ENCODE assay signal across 8 mouse cellular contexts in the genomic region with DNA sequence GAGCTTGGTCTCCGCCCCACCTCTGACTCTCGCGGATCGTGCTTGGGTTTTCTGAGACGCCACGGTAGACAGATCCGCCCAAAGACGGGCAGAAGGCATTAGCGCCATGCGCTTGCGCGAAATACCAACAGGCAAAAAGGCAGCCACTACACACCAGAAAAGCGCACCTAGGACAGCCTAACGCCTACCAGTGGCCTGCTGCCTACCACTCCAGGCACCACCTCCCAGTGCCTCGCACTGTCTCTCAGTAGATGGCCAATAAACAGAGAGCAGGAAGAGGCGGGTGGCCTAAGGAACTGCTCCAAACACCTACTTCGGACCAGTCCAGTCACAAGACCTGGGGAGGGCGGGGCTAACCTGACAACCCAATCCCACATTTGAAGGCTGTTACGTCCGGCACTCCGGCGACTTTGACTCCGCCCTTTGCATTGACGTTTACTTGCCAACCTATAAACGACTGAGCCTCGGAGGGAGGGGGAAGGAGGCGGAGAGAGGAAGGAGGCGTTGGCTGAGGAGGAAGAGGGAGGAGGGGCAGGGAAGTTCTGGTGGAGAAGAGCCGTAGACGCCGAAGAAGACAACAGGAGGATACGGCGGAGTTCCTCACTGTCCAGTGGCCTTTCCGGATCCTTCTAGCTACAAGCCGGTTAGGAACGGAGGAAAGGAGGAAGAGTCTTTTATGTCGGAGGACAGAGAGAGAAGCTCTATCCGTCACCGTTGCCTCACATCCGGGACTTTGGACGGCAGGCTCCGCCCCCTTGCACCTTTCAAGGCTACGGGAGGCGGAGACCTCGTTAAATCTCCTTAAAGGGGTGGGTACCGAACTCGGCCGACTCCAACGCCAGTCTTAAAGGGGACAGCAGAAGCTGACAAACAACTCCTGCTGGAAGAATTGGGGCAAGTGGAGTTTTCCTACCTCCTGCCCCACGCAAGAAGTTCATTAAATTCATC. TPM values are rescaled to one million over a fixed set of nuclear protein-coding genes. Genes with fewer than 3 reads are reported as not detected.
DNase-seq lines count a peak whose midpoint lies in the region; ATAC-seq lines count a peak whose summit lies in the region.

No protein-coding gene starts in this region.

- H3K9ac ChIP-seq in hindbrain, embryonic 11.5 days (ENCODE audit: low read depth, low read length): peak overlapping the region; percentile 84

- peak overlapping the region; percentile 95 for H3K27ac ChIP-seq in hindbrain, embryonic 11.5 days (ENCODE audit: low read depth, low read length)

- under 1% methylated on average over 50 of the region's 50 CpGs for WGBS in hindbrain, embryonic 11.5 days

- H3K9me3 ChIP-seq in hindbrain, embryonic 11.5 days (ENCODE audit: control insufficient read depth, low read length): no peaks in the 10 kb centered on the region

- H3K4me1 ChIP-seq in hindbrain, embryonic 11.5 days (replicated peaks; ENCODE audit: control insufficient read depth, insufficient read depth, low read length): peaks cover 8% of the 10 kb centered on the region; the same call in 1 of the 2 replicates

- H3K4me3 ChIP-seq in hindbrain, embryonic 11.5 days (ENCODE audit: low read depth, low read length): peak overlapping the region; percentile 90

- no peaks in the 10 kb centered on the region for H3K27me3 ChIP-seq in hindbrain, embryonic 11.5 days (ENCODE audit: control insufficient read depth, insufficient read depth, low read length)

- DNase-seq in Muller cell, postnatal 12 days (ENCODE audit: inconsistent ontology term): peak; percentile 100
- DNase-seq in cerebellum, adult 9-11 months: peak; percentile 100
- peak; percentile 100 for DNase-seq in frontal cortex, adult 2 months (ENCODE audit: extremely low spot score in 1 of 2, low spot score in 1 of 2)
- DNase-seq in hindbrain, embryonic 11.5 days (ENCODE audit: low spot score): peak; percentile 100
- DNase-seq in layer of hippocampus, postnatal 10 days (ENCODE audit: low spot score in 2 of 2): peak; percentile 99 to 100
- peak; percentile 100 for DNase-seq in lung, postnatal 10 days
- peak; percentile 97 for DNase-seq in ovary, postnatal 36 days (ENCODE audit: low spot score)
- peak; percentile 99 for DNase-seq in thymus, postnatal 25 days

- H3K36me3 ChIP-seq in hindbrain, embryonic 11.5 days (ENCODE audit: control insufficient read depth, insufficient read depth, low read length): peaks cover 24% of the 10 kb centered on the region

- peak overlapping the region; percentile 87 for H3K4me2 ChIP-seq in hindbrain, embryonic 11.5 days (replicated peaks; ENCODE audit: low read depth, low read length)

- peak; percentile 92 for ATAC-seq in hindbrain, embryonic 11.5 days (ENCODE audit: low FRiP score)

RNA-seq across cellular contexts. Expression of gene Fbrs, which starts 1.0 kb away (rescaled TPM):
- polyA plus RNA-seq in frontal cortex, adult 2 months (2012; rRNA removed): 31.6 and 33.4 TPM in 2 replicates
- polyA plus RNA-seq in hindbrain, embryonic 11.5 days (2014; fragmentation: Nextera tagmentation; extraction: Ambion mirVana): 10.5 and 15.1 TPM in 2 replicates
- 10 to 100 TPM; 60.0 to 63.1 TPM for total RNA-seq in layer of hippocampus, postnatal 10 days (2021)

RNA-seq across cellular contexts. Expression of gene Prr14, which starts 18.6 kb away (rescaled TPM):
- 42.8 and 46.1 TPM in 2 replicates for polyA plus RNA-seq in frontal cortex, adult 2 months (2012; rRNA removed)
- 61.4 and 72.1 TPM in 2 replicates for polyA plus RNA-seq in hindbrain, embryonic 11.5 days (2014; fragmentation: Nextera tagmentation; extraction: Ambion mirVana)
- total RNA-seq in layer of hippocampus, postnatal 10 days (2021): 10 to 100 TPM; 31.6 to 34.8 TPM

RNA-seq across cellular contexts. Expression of gene Zfp689, which starts 29.0 kb away (rescaled TPM):
- 5.2 and 8.1 TPM in 2 replicates for polyA plus RNA-seq in frontal cortex, adult 2 months (2012; rRNA removed)
- 12.8 and 13.5 TPM in 2 replicates for polyA plus RNA-seq in hindbrain, embryonic 11.5 days (2014; fragmentation: Nextera tagmentation; extraction: Ambion mirVana)
- 1 to 10 TPM; 7.5 to 7.7 TPM for total RNA-seq in layer of hippocampus, postnatal 10 days (2021)

RNA-seq across cellular contexts. Expression of gene Srcap, which starts 33.8 kb away (rescaled TPM):
- 29.6 and 31.3 TPM in 2 replicates for polyA plus RNA-seq in frontal cortex, adult 2 months (2012; rRNA removed)
- 58.1 and 81.5 TPM in 2 replicates for polyA plus RNA-seq in hindbrain, embryonic 11.5 days (2014; fragmentation: Nextera tagmentation; extraction: Ambion mirVana)
- total RNA-seq in layer of hippocampus, postnatal 10 days (2021): 100 to 1,000 TPM; 109 to 111 TPM

RNA-seq across cellular contexts. Expression of gene Gm42715, which starts 41.4 kb away (rescaled TPM):
- polyA plus RNA-seq in frontal cortex, adult 2 months (2012; rRNA removed): 15.6 and 16.6 TPM in 2 replicates
- 20.0 and 26.0 TPM in 2 replicates for polyA plus RNA-seq in hindbrain, embryonic 11.5 days (2014; fragmentation: Nextera tagmentation; extraction: Ambion mirVana)
- 10 to 100 TPM; 11.2 to 19.2 TPM for total RNA-seq in layer of hippocampus, postnatal 10 days (2021)

Comparison
In these comparisons a context has a peak if more than half of its experiments do, and no peak if none do; other contexts are left out.
1. Peak in every context shown above with its lines: DNase-seq, ATAC-seq, H3K4me3 ChIP-seq and H3K27ac ChIP-seq.